Mouse (Mus musculus) heart, postnatal 0 days (tissue): Measurements from ENCODE around the gene Psme4.

ENCODE experiments used
- CTCF ChIP-seq: IDR thresholded peaks from 2 replicates; pipeline ENCODE4 v1.5.1; 2016; ENCODE audit warnings: antibody characterized with exemption, control low read depth, low read depth
- EP300 ChIP-seq: IDR thresholded peaks from 2 replicates; pipeline ENCODE4 v1.6.1; 2016; ENCODE audit warnings: antibody characterized with exemption, low read depth

GRCm38 (mm10) chr11:30800091-30800490, 28.6 kb downstream of the Psme4 start:
- no peak for TF ChIP-seq CTCF
- TF ChIP-seq EP300: no peak
